In the genomic region with DNA sequence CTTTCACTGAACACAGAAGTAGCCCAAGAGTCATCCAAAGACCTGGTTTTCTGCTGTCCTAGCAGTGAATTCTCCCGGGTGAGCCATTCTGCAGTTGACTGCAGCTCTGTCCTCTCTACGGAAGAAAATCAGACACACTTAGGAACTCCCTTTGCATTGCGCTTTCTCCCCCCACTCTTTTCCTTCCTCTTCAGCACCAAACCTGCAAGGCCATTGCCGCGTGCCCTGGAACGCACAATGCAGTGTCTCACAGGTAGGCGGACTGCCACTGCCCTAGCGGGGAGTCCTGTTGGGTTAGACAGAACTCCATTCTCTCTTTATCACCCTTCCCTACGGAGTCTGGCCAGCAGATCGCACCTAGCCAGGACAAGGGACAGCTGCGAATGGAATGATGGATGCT, we compare ENCODE assay signal across 14 mouse cellular contexts. TPM values are rescaled to one million over a fixed set of nuclear protein-coding genes. Genes with fewer than 3 reads are reported as not detected.
"Had no signal": no experiment of that assay in that cellular context is flagged by ENCODE, and none has a peak within 500 bp of the region (broad histone marks: within the 10 kb centered on the region; RNA-seq: fewer than 3 reads in every experiment).

No protein-coding gene starts in this region.

- H3K4me2 ChIP-seq: limb, embryonic 15.5 days; liver, embryonic 12.5 days; lung, embryonic 14.5 days; neural tube, embryonic 12.5 days had no signal

- H3K9ac ChIP-seq: limb, embryonic 15.5 days; liver, embryonic 12.5 days; lung, embryonic 14.5 days; neural tube, embryonic 12.5 days had no signal

- H3K36me3 ChIP-seq: limb, embryonic 15.5 days; liver, embryonic 12.5 days; neural tube, embryonic 12.5 days had no signal

- DNase-seq: kidney, postnatal 14 days; lung, embryonic 14.5 days; lung, postnatal 10 days; lung, postnatal 4 days; midbrain, embryonic 14.5 days; thymus, adult 18-20 months; thymus, postnatal 25 days had no signal

- H3K27ac ChIP-seq: left cerebral cortex, adult 2 months; limb, embryonic 15.5 days; liver, embryonic 12.5 days; neural tube, embryonic 12.5 days; stomach, postnatal 0 days had no signal

- H3K9me3 ChIP-seq: limb, embryonic 15.5 days; liver, embryonic 12.5 days; neural tube, embryonic 12.5 days had no signal

- H3K4me1 ChIP-seq: limb, embryonic 15.5 days; liver, embryonic 12.5 days had no signal

- H3K27me3 ChIP-seq: limb, embryonic 15.5 days; liver, embryonic 12.5 days; neural tube, embryonic 12.5 days had no signal

- H3K4me3 ChIP-seq: left cerebral cortex, adult 2 months; limb, embryonic 15.5 days; liver, embryonic 12.5 days; neural tube, embryonic 12.5 days had no signal

- ATAC-seq: liver, embryonic 12.5 days had no signal

RNA-seq across cellular contexts. Expression of a gene that starts 21.2 kb away (rescaled TPM):
- total RNA-seq: megakaryocyte, adult 5-6 weeks; monocyte, adult 5-6 weeks had no signal
- polyA plus RNA-seq: liver, embryonic 12.5 days had no signal
